Mouse (Mus musculus) heart, adult 2 months (tissue): ENCODE data around the gene Arid3b.

ENCODE experiments used
- CTCF ChIP-seq: fragments of 200-600 bp; IDR thresholded peaks from 2 replicates; pipeline ENCODE4 v1.8.1; 2022; ENCODE audit warnings: antibody characterized with exemption, mild to moderate bottlenecking, moderate library complexity
- EP300 ChIP-seq: fragments of 200-500 bp; IDR thresholded peaks from 2 replicates; pipeline ENCODE4 v1.6.1; 2011; ENCODE audit warnings: low read depth, low read length, control low read depth; ENCODE audit not compliant: insufficient read depth

DNA sequence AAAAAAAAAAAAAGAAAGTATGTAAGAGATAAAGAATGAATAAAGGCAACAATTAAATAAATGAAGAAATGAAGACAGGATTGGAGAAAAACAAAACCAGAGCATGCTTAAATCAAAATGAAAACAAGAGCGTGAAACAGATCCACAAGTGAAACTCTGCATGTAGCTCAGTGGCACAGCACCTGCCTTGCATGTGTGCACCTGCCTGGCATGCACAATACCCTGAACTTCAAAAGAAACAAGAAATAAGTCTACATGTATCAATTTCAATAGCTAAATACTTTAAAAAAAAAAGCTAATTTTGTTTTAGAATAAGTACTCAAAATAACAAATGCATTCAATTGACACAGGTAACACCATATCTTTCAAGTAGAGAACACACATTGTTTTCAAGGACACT lies 13.2 kb downstream of the Arid3b start:
- TF ChIP-seq EP300 (no peak), CTCF (no peak)
